In the genomic region with DNA sequence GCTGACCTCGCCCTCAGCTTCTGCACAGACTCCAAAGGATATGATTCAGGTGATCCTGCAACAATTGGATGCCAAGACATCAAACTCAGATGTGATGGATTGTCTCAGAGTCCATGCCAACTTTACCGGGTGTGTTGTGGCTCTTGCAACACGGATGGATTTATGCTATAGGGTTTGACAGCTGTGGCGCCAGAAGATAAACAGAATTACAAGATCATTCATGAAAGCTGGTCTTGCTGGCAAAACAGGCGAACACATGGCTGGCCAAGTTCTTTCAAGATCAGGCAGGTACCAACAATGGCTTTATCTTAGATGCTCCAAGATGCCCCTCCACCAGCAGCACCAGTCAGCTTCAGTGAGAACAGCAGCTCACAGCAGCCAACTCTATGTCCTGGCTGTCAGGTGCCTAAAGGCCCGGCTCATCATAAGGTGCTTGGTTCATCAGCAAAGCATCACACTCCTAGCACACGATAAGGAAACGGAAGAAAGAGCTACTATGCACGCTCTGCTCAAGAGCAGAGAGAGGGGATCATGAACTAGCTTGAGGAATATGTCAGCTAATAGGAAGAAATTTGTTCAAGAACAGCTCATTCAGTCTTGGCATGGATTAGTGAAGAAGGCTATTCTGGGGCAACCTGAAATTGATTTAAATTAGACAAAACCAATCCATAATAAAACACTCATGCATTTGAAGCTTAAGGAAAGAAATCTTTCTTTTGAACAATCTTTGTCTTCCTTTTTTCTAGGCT, we compare ENCODE assay signal across 27 mouse cellular contexts.
DNase-seq lines count a peak whose midpoint lies in the region; ATAC-seq lines count a peak whose summit lies in the region.
"Had no signal": no experiment of that assay in that cellular context is flagged by ENCODE, and none has a peak within 500 bp of the region (broad histone marks: within the 10 kb centered on the region; RNA-seq: fewer than 3 reads in every experiment).

No protein-coding gene starts in this region.

- no peak overlapping the region for H3K27ac ChIP-seq in liver, embryonic 11.5 days (ENCODE audit: low read depth, low read length)
- no peak overlapping the region for H3K27ac ChIP-seq in liver, embryonic 12.5 days
- H3K27ac ChIP-seq in forebrain, embryonic 16.5 days (ENCODE audit: low read length) = no peak overlapping the region
- H3K27ac ChIP-seq: forebrain, embryonic 10.5 days; forebrain, embryonic 15.5 days; hindbrain, embryonic 14.5 days; limb, embryonic 10.5 days; limb, embryonic 15.5 days; midbrain, embryonic 12.5 days; neural tube, embryonic 12.5 days had no signal

- ATAC-seq in liver, embryonic 11.5 days (replicated peaks; ENCODE audit: low FRiP score) = no peak
- no peak for ATAC-seq in liver, embryonic 12.5 days
- no peak for ATAC-seq in forebrain, embryonic 16.5 days
- ATAC-seq: forebrain, embryonic 15.5 days; intestine, postnatal 0 days had no signal

- no peaks in the 10 kb centered on the region for H3K36me3 ChIP-seq in liver, embryonic 11.5 days (ENCODE audit: control insufficient read depth, insufficient read depth, low read length)
- no peaks in the 10 kb centered on the region for H3K36me3 ChIP-seq in liver, embryonic 12.5 days
- H3K36me3 ChIP-seq in forebrain, embryonic 16.5 days (ENCODE audit: control insufficient read depth, insufficient read depth) = no peaks in the 10 kb centered on the region
- H3K36me3 ChIP-seq: forebrain, embryonic 10.5 days; forebrain, embryonic 15.5 days; G1E; limb, embryonic 10.5 days; limb, embryonic 15.5 days; midbrain, embryonic 12.5 days; neural tube, embryonic 12.5 days had no signal

- WGBS in liver, embryonic 11.5 days = 86% methylated on average over 9 of the region's 9 CpGs
- 75% methylated on average over 9 of the region's 9 CpGs for WGBS in liver, embryonic 12.5 days (ENCODE audit: insufficient replicate concordance)
- 93% methylated on average over 9 of the region's 9 CpGs for WGBS in forebrain, embryonic 16.5 days

- peaks cover 5% of the 10 kb centered on the region; the same call in 1 of the 2 replicates for H3K4me1 ChIP-seq in liver, embryonic 11.5 days (replicated peaks; ENCODE audit: control insufficient read depth, insufficient read depth, low read length)
- peaks cover 12% of the 10 kb centered on the region for H3K4me1 ChIP-seq in liver, embryonic 12.5 days
- H3K4me1 ChIP-seq in forebrain, embryonic 16.5 days (replicated peaks; ENCODE audit: control insufficient read depth, insufficient read depth, low read length) = no peaks in the 10 kb centered on the region
- H3K4me1 ChIP-seq: forebrain, embryonic 10.5 days; forebrain, embryonic 15.5 days; limb, embryonic 10.5 days; limb, embryonic 15.5 days; megakaryocyte, embryonic 14.5 days; midbrain, embryonic 12.5 days; neural tube, embryonic 12.5 days had no signal

- no peak overlapping the region for H3K4me2 ChIP-seq in liver, embryonic 11.5 days
- no peak overlapping the region for H3K4me2 ChIP-seq in liver, embryonic 12.5 days
- H3K4me2 ChIP-seq in forebrain, embryonic 16.5 days (ENCODE audit: low read length) = no peak overlapping the region
- H3K4me2 ChIP-seq: forebrain, embryonic 15.5 days; heart, embryonic 11.5 days; hindbrain, embryonic 14.5 days; limb, embryonic 15.5 days; midbrain, embryonic 12.5 days; neural tube, embryonic 12.5 days had no signal

- H3K27me3 ChIP-seq in liver, embryonic 11.5 days (replicated peaks; ENCODE audit: control insufficient read depth, insufficient read depth, low read length) = no peaks in the 10 kb centered on the region
- peaks cover 17% of the 10 kb centered on the region for H3K27me3 ChIP-seq in liver, embryonic 12.5 days (replicated peaks)
- H3K27me3 ChIP-seq in forebrain, embryonic 16.5 days (replicated peaks; ENCODE audit: control insufficient read depth, insufficient read depth, low read length) = no peaks in the 10 kb centered on the region
- H3K27me3 ChIP-seq: forebrain, embryonic 15.5 days; limb, embryonic 15.5 days; megakaryocyte, embryonic 14.5 days; midbrain, embryonic 12.5 days; neural tube, embryonic 12.5 days had no signal

- no peak overlapping the region for H3K9ac ChIP-seq in liver, embryonic 11.5 days (ENCODE audit: low read depth, low read length)
- no peak overlapping the region for H3K9ac ChIP-seq in liver, embryonic 12.5 days
- H3K9ac ChIP-seq in forebrain, embryonic 16.5 days (replicated peaks; ENCODE audit: low read depth, low read length) = no peak overlapping the region
- H3K9ac ChIP-seq: forebrain, embryonic 15.5 days; hindbrain, embryonic 14.5 days; limb, embryonic 15.5 days; midbrain, embryonic 12.5 days; neural tube, embryonic 12.5 days had no signal

- no peak overlapping the region for H3K4me3 ChIP-seq in liver, embryonic 11.5 days (ENCODE audit: low read depth, low read length)
- no peak overlapping the region for H3K4me3 ChIP-seq in liver, embryonic 12.5 days
- H3K4me3 ChIP-seq in forebrain, embryonic 16.5 days (replicated peaks; ENCODE audit: low read length) = no peak overlapping the region
- H3K4me3 ChIP-seq: forebrain, embryonic 10.5 days; forebrain, embryonic 15.5 days; limb, embryonic 10.5 days; limb, embryonic 15.5 days; megakaryocyte, embryonic 14.5 days; midbrain, embryonic 12.5 days; myocyte; neural tube, embryonic 12.5 days had no signal

- H3K9me3 ChIP-seq in liver, embryonic 11.5 days (ENCODE audit: control insufficient read depth, low read length) = no peaks in the 10 kb centered on the region
- no peaks in the 10 kb centered on the region for H3K9me3 ChIP-seq in liver, embryonic 12.5 days (replicated peaks)
- no peaks in the 10 kb centered on the region for H3K9me3 ChIP-seq in forebrain, embryonic 16.5 days (ENCODE audit: control insufficient read depth, low read length)
- H3K9me3 ChIP-seq: forebrain, embryonic 10.5 days; forebrain, embryonic 15.5 days; G1E; limb, embryonic 10.5 days; limb, embryonic 15.5 days; megakaryocyte, embryonic 14.5 days; midbrain, embryonic 12.5 days; neural tube, embryonic 12.5 days had no signal

- peak; percentile 81 for DNase-seq in heart, adult 11 months
- no peak for DNase-seq in heart, postnatal 4 days
- DNase-seq in liver, embryonic 11.5 days (ENCODE audit: low spot score) = peak; percentile 15
- DNase-seq in testis, postnatal 10 days (ENCODE audit: low spot score) = peak; percentile 26
- DNase-seq in testis, postnatal 14 days (ENCODE audit: low spot score) = no peak
- DNase-seq in urinary bladder, postnatal 14 days (ENCODE audit: low spot score) = peak; percentile 79
- DNase-seq: adrenal gland, adult 8-10 months; cerebellum, adult 2 months; cerebellum, postnatal 14 days; layer of hippocampus, adult 9-11 months; lung, postnatal 36 days; right cerebral cortex, adult 18-20 months; spleen, adult 18-20 months had no signal

Comparison
In these comparisons a context has a peak if more than half of its experiments do, and no peak if none do; other contexts are left out.
1. DNase-seq: peak in heart, adult 11 months (single experiment), liver, embryonic 11.5 days (single experiment), testis, postnatal 10 days (single experiment) and urinary bladder, postnatal 14 days (single experiment); none in heart, postnatal 4 days (single experiment) and testis, postnatal 14 days (single experiment).